Mouse (Mus musculus): ENCODE measurements around the gene Abtb2.

DNA sequence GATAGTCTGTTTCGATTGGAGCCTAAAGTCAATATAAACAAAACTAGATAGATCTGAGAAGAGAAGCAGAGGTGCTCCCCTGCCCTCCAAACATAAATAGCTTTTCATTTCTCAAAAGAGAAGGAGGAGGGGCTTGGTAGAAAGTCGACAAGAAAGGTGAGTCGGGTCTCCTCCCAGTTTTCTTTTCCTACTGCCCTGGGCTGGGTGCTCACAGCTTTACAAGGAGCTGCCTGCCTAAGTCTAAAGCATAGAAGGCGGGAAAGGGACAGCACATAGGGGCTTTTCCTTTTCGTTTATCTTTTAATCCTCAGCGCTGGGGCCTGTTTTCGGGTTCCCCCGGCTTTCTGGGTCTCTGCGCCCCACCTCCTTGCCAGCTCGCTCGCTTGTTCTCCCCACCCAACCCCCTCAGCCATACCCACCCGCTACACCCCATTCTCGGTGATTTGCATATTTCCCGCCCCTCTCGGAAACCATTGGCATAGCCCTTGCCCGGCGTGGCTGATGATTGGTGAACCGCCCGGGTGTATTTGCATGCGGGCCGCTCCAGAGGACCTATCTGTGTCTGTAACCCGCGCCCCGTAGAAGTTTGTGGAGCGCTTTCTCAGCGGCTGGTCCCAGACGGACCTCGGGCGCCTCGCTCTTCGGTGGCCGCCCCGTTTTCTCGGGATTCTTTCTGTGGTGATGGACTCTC is at the start of gene Abtb2:
- no peak for TF ChIP-seq HCFC1 (IDR thresholded peaks at IDR 0.05; ENCODE audit: borderline replicate concordance, insufficient read depth, low read length)
- TF ChIP-seq MAFK (IDR thresholded peaks at IDR 0.05; ENCODE audit: insufficient read depth, low read depth, low read length), result no peak

Data from ES-E14 (cell line).